Mouse (Mus musculus) intestine, postnatal 0 days (tissue): ENCODE data around the gene Eea1. TPM values are rescaled to one million over a fixed set of nuclear protein-coding genes. Genes with fewer than 3 reads are reported as not detected.

Experiments used
- ATAC-seq: fragments of 200-750 bp; cut with Nextera tagmentation; 2 replicates; pipeline ENCODE4 v1.8.0; 2017; ENCODE audit warnings: mild to moderate bottlenecking, moderate TSS enrichment, moderate library complexity
- H3K27ac ChIP-seq: fragments of 300-500 bp; sonication (generic); 2 replicates; pipeline ENCODE4 v1.5.1; 2014; ENCODE audit warnings: mild to moderate bottlenecking, low read depth, low read length, moderate library complexity
- H3K27me3 ChIP-seq: fragments of 300-500 bp; sonication (generic); replicated peaks from 2 replicates; pipeline ENCODE4 v1.6.1; 2014; ENCODE audit warnings: low read length, mixed read lengths; ENCODE audit not compliant: control insufficient read depth, insufficient read depth
- H3K36me3 ChIP-seq: fragments of 300-500 bp; sonication (generic); 2 replicates; pipeline ENCODE4 v1.6.1; 2014; ENCODE audit warnings: mild to moderate bottlenecking, moderate library complexity; ENCODE audit not compliant: control insufficient read depth, insufficient read depth
- H3K4me1 ChIP-seq: fragments of 300-500 bp; sonication (generic); replicated peaks from 2 replicates; pipeline ENCODE4 v1.6.1; 2014; ENCODE audit warnings: antibody characterized with exemption, low read length, mixed read lengths; ENCODE audit not compliant: control insufficient read depth, insufficient read depth
- H3K4me2 ChIP-seq: fragments of 300-500 bp; sonication (generic); replicated peaks from 2 replicates; pipeline ENCODE4 v1.6.1; 2014; ENCODE audit warnings: low read depth, mild to moderate bottlenecking, moderate library complexity
- H3K4me3 ChIP-seq: fragments of 300-500 bp; sonication (generic); 2 replicates; pipeline ENCODE4 v1.5.1; 2014; ENCODE audit warnings: low read depth, low read length
- H3K9ac ChIP-seq: fragments of 300-500 bp; sonication (generic); 2 replicates; pipeline ENCODE4 v1.6.1; 2014; ENCODE audit warnings: mild to moderate bottlenecking, low read depth, low read length
- H3K9me3 ChIP-seq: fragments of 300-500 bp; sonication (generic); 2 replicates; pipeline ENCODE4 v1.6.1; 2016; ENCODE audit warnings: mixed run types; ENCODE audit not compliant: control insufficient read depth
- CTCF ChIP-seq: sonication (generic); IDR thresholded peaks from 2 replicates; pipeline ENCODE4 v1.5.1; 2016; ENCODE audit warnings: low read depth, mild to moderate bottlenecking, control low read depth, antibody characterized with exemption, moderate library complexity
- WGBS: fragments of 180-500 bp; shearing (Covaris S2); extraction: QIAGEN DNeasy Blood & Tissue Kit; methylation state at CpG from one replicate; pipeline ENCODE4 v1.1.7; 2014; 5-methylcytosine and 5-hydroxymethylcytosine counted together
- polyA plus RNA-seq: library from polyadenylated mRNA; unstranded; fragments of >200 nt; fragmentation: Nextera tagmentation; extraction: Ambion mirVana; gene quantifications from 2 replicates; pipeline ENCODE4 v1.2.1, GENCODE M21; 2015

Gene Eea1
- polyA plus RNA-seq, result 20.6 and 21.3 TPM in 2 replicates

- H3K9me3 ChIP-seq, result no peaks in the 10 kb centered on the region
- peak within 1 kb of the TSS; percentile 81 for H3K4me2 ChIP-seq
- TF ChIP-seq CTCF, result peak; percentile 22; the same call in 1 of the 2 replicates
- H3K9ac ChIP-seq, result peak within 1 kb of the TSS; percentile 82
- H3K4me1 ChIP-seq, result no peaks in the 10 kb centered on the region
- ATAC-seq, result peak; percentile 98
- H3K27me3 ChIP-seq, result no peaks in the 10 kb centered on the region
- H3K36me3 ChIP-seq, result no peaks in the 10 kb centered on the region
- peak within 1 kb of the TSS; percentile 81 for H3K4me3 ChIP-seq
- peak within 1 kb of the TSS; percentile 86 for H3K27ac ChIP-seq
- under 1% methylated on average over 54 of the region's 59 CpGs for WGBS
Measured at GRCm38 (mm10) chr10:95940046-95940900, at the start of gene Eea1. Gene Eea1, plus strand, starts transcription at chr10:95940650.

- Histone ChIP-seq H3K36me3 (no peaks in the 10 kb centered on the region), H3K27ac (no peak overlapping the region), H3K9ac (no peak overlapping the region), H3K4me1 (no peaks in the 10 kb centered on the region), H3K9me3 (no peaks in the 10 kb centered on the region), H3K4me3 (no peak overlapping the region), H3K27me3 (no peaks in the 10 kb centered on the region), H3K4me2 (no peak overlapping the region)
- no peak for TF ChIP-seq CTCF
- 68% methylated on average over 7 of the region's 7 CpGs for WGBS
- ATAC-seq, result no peak
Measured at GRCm38 (mm10) chr10:95891214-95891960, 49.1 kb upstream of the Eea1 start.

- Histone ChIP-seq H3K27me3 (no peaks in the 10 kb centered on the region), H3K36me3 (no peaks in the 10 kb centered on the region), H3K9ac (no peak overlapping the region), H3K4me1 (no peaks in the 10 kb centered on the region), H3K9me3 (no peaks in the 10 kb centered on the region), H3K4me2 (no peak overlapping the region), H3K4me3 (no peak overlapping the region), H3K27ac (no peak overlapping the region)
- no peak for TF ChIP-seq CTCF
- 73% methylated on average over 9 of the region's 9 CpGs for WGBS
- ATAC-seq, result no peak
Measured at GRCm38 (mm10) chr10:95892132-95892531, 48.3 kb upstream of the Eea1 start.

GRCm38 (mm10) chr10:95893291-95893932 lies 47.0 kb upstream of the Eea1 start:
- ATAC-seq, result no peak
- H3K9ac ChIP-seq, result no peak overlapping the region
- H3K4me3 ChIP-seq, result no peak overlapping the region
- no peaks in the 10 kb centered on the region for H3K4me1 ChIP-seq
- 88% methylated on average over 14 of the region's 14 CpGs for WGBS
- no peaks in the 10 kb centered on the region for H3K9me3 ChIP-seq
- no peak overlapping the region for H3K27ac ChIP-seq
- no peaks in the 10 kb centered on the region for H3K27me3 ChIP-seq
- H3K36me3 ChIP-seq, result no peaks in the 10 kb centered on the region
- H3K4me2 ChIP-seq, result no peak overlapping the region
- peak; percentile 43 for TF ChIP-seq CTCF

GRCm38 (mm10) chr10:95894036-95894855 lies 46.2 kb upstream of the Eea1 start:
- Histone ChIP-seq H3K9ac (no peak overlapping the region), H3K36me3 (no peaks in the 10 kb centered on the region), H3K4me1 (no peaks in the 10 kb centered on the region), H3K27me3 (no peaks in the 10 kb centered on the region), H3K27ac (no peak overlapping the region), H3K4me2 (peak overlapping the region; percentile 64), H3K4me3 (peak overlapping the region; percentile 28), H3K9me3 (no peaks in the 10 kb centered on the region)
- TF ChIP-seq CTCF, result no peak
- WGBS, result 32% methylated on average over 17 of the region's 17 CpGs
- no peak for ATAC-seq
